Mouse (Mus musculus) lung, adult 18-20 months (tissue): ENCODE results near the gene Cdk15.

Source experiments
- DNase-seq, 2 experiments: peaks; one replicate each; pipeline ENCODE4 v3.0.0; 2022; ENCODE audit warnings: mixed read lengths in 2 of 2

Cdk15 gene

GRCm38 (mm10) chr1:59285880-59286279, 29.2 kb downstream of the Cdk15 start:
- DNase-seq, result no peak

GRCm38 (mm10) chr1:59286316-59286850, 29.7 kb downstream of the Cdk15 start:
- peak in 1 of 2 experiments; percentile 11 for DNase-seq

- no peak for DNase-seq
Observed at GRCm38 (mm10) chr1:59287733-59288132, 31.0 kb downstream of the Cdk15 start.

- no peak for DNase-seq
Observed at GRCm38 (mm10) chr1:59291652-59292051, 34.9 kb downstream of the Cdk15 start.

GRCm38 (mm10) chr1:59295769-59296168, 39.1 kb downstream of the Cdk15 start:
- no peak for DNase-seq

GRCm38 (mm10) chr1:59297167-59297566, 40.5 kb downstream of the Cdk15 start:
- DNase-seq, result no peak

- no peak for DNase-seq
Observed at GRCm38 (mm10) chr1:59298491-59299090, 41.9 kb downstream of the Cdk15 start.

GRCm38 (mm10) chr1:59307310-59307709, 50.6 kb downstream of the Cdk15 start:
- DNase-seq, result no peak

GRCm38 (mm10) chr1:59311292-59311885, 54.7 kb downstream of the Cdk15 start:
- DNase-seq, result no peak

- DNase-seq, result no peak
Observed at GRCm38 (mm10) chr1:59312187-59313153, 55.8 kb downstream of the Cdk15 start.

GRCm38 (mm10) chr1:59313154-59313940, 56.6 kb downstream of the Cdk15 start:
- DNase-seq, result no peak

GRCm38 (mm10) chr1:59315057-59315807, 58.5 kb downstream of the Cdk15 start:
- DNase-seq, result no peak

- DNase-seq, result peak; percentile 28 to 32
Observed at GRCm38 (mm10) chr1:59316031-59316385, 59.3 kb downstream of the Cdk15 start.

GRCm38 (mm10) chr1:59316386-59317051, 59.8 kb downstream of the Cdk15 start:
- no peak for DNase-seq

GRCm38 (mm10) chr1:59317397-59317796, 60.7 kb downstream of the Cdk15 start:
- DNase-seq, result no peak

GRCm38 (mm10) chr1:59318878-59319277, 62.2 kb downstream of the Cdk15 start:
- DNase-seq, result no peak

- no peak for DNase-seq
Observed at GRCm38 (mm10) chr1:59321076-59321879, 64.6 kb downstream of the Cdk15 start.

- DNase-seq, result no peak
Observed at GRCm38 (mm10) chr1:59321880-59322836, 65.5 kb downstream of the Cdk15 start.

- DNase-seq, result no peak
Observed at GRCm38 (mm10) chr1:59326854-59327395, 70.2 kb downstream of the Cdk15 start.
